Mouse (Mus musculus) right cerebral cortex, postnatal 4 days (tissue): ENCODE results near the gene Relch.

Experiments
- DNase-seq: peaks from one replicate; pipeline ENCODE4 v3.0.0-alpha.2; 2022

Gene Relch

GRCm38 (mm10) chr1:105800570-105800969 lies 136.9 kb downstream of the Relch start:
- DNase-seq = no peak

DNA sequence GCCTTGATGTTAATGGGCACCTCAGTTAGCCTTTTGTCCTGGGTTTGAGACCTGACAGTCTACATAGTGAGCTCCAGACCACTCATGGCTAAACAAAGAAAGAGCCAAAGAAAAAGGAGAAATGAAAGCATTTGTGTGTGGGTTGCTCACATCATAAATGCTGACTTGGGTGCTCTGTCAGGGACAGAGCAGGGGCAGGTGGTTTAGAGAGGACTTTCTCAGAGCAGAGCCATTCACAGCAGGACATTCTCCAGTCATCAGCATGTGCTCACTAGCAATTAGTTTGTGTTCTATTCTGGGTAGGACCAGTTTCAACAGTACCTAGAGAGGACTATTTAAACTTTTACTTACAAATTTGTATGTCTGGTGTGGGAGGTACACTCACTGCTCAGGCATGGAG lies 137.6 kb downstream of the Relch start:
- DNase-seq = no peak

- no peak for DNase-seq
Observed at GRCm38 (mm10) chr1:105802941-105803340, 139.3 kb downstream of the Relch start.

DNA sequence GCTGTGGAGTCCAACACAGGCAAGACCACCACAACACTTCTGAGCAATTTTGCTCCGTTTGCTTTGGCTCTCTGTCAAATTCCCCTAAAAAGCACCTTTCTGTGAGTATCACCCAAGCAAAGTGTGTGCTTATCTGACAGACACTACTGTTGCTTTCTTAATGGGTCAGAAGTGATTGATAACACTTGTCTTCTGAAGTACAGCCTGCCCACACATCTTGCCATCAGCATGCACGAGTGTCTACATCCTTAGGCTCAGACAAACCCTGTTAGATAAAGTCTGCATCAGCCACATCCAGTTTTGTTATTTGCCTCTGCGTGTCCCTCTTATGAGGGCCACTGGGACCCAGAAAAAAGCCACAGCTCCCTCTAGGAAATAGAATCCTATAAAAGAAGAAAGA lies 140.6 kb downstream of the Relch start:
- DNase-seq = no peak
